Mouse (Mus musculus): ENCODE measurements around the gene Coa4. TPM values are rescaled to one million over a fixed set of nuclear protein-coding genes. Genes with fewer than 3 reads are reported as not detected.
"Not testable (repeated sequence)": the region's sequence is repeated elsewhere in the genome, so short reads cannot be mapped to it uniquely, and the experiment has no call there.

Coa4 gene
- polyA plus RNA-seq, 1 experiment from 2014 or later, result 22.0 TPM

DNA sequence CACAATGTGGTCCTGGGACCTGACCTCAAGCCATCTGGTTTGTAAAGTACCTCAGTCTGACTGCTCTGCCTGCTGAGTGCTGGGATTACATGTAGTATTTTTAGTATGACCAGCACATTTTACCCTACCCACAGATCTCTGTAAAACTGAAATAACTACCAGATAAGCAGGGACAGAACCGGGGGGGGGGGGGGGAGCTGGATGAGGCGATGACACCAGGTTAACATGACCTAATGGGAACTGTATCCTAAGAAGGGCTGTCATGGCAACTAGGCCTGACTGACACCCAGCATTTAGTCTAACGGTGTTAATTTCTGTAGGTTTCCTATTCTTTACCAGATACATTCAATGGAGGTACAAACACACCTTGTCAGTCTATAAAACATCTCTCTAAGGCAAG is 12.9 kb downstream of the Coa4 start:
- Histone ChIP-seq H3K4me3 (no peak overlapping the region), H3K9me3 (replicated peaks) (no peaks in the 10 kb centered on the region), H3K27ac (replicated peaks) (no peak overlapping the region), H3K36me3 (peaks cover 19% of the 10 kb centered on the region), H3K27me3 (ENCODE audit: low read depth, poor library complexity, severe bottlenecking) (no peaks in the 10 kb centered on the region), H3K4me1 (peaks cover 5% of the 10 kb centered on the region)
- WGBS, result 89% methylated on average over 3 of the region's 3 CpGs
- no peak for DNase-seq (ENCODE audit: low spot score)

DNA sequence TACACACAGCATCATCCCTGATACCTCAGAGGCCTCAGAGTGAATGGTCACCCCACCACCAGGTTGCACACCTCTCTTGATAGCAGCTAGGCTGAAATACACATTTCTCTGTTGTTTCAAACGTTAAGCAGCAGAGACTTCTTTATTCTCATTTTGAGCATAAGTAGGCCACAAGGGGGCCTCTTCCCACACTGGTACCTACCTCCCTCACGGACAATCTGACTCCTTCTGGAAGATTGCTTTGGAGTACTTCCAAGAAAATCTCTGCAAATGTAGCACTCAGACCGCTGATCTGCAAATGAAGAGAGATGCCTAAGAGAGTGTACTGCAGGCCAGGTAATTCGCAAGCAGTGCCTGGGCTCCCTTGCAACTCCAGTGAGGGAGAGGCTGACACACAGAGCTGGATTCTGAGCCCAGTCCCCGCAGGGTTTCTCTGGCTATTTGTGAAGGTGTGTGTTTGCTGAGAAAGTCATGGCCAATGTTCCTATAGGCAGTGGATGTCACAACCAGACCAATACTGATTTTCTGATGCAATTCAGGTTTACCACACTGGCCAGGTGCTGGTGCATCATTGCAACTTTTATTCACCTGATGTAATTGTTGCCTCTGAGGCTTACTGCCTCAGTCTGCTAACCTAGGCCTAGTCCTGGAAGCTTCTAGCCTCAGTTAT is 13.6 kb downstream of the Coa4 start:
- no peak overlapping the region for H3K4me3 ChIP-seq
- WGBS, result 73% methylated on average over 5 of the region's 5 CpGs
- peaks cover 19% of the 10 kb centered on the region for H3K36me3 ChIP-seq
- no peak for DNase-seq (ENCODE audit: low spot score)
- no peaks in the 10 kb centered on the region for H3K27me3 ChIP-seq (ENCODE audit: low read depth, poor library complexity, severe bottlenecking)
- H3K27ac ChIP-seq (replicated peaks), result no peak overlapping the region
- H3K4me1 ChIP-seq, result peaks cover 11% of the 10 kb centered on the region
- H3K9me3 ChIP-seq (replicated peaks), result no peaks in the 10 kb centered on the region

- no peaks in the 10 kb centered on the region for H3K27me3 ChIP-seq (ENCODE audit: low read depth, poor library complexity, severe bottlenecking)
- peaks cover 15% of the 10 kb centered on the region for H3K4me1 ChIP-seq
- 57% methylated on average over 5 of the region's 5 CpGs for WGBS
- H3K9me3 ChIP-seq (replicated peaks), result no peaks in the 10 kb centered on the region
- H3K4me3 ChIP-seq, result no peak overlapping the region
- DNase-seq (ENCODE audit: low spot score), result no peak
- H3K27ac ChIP-seq (replicated peaks), result peak overlapping the region; percentile 81
- peaks cover 10% of the 10 kb centered on the region; the same call in 1 of the 2 replicates for H3K36me3 ChIP-seq
Observed at GRCm38 (mm10) chr7:100554939-100555338, 18.1 kb downstream of the Coa4 start.

DNA sequence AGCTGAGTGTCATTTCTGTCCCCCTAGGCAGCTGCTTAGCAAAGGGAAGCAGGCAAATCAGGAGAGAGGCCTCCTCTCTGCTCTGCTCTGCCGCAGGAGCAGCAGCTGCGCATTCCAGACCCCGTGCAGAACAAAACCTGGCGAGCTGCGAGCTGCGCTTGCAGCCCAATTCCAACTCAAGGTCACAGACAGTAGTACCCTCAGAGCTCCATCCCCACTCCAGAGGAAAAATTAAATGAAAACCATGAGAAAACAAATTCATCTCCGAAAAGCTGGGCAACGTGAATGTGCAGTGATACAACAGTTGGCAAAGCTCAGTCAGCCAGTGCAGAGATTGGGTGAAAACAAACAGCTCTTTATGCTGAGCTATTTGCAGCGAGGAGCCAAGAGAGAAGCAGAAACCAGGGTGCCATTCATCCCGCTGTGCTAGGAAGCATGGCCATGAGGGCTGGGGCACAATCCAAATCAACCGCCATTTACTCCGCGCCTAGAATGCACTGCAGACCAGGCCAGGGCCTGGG is 18.6 kb downstream of the Coa4 start:
- H3K27me3 ChIP-seq (ENCODE audit: low read depth, poor library complexity, severe bottlenecking), result no peaks in the 10 kb centered on the region
- H3K9me3 ChIP-seq (replicated peaks), result no peaks in the 10 kb centered on the region
- H3K4me3 ChIP-seq, result peak overlapping the region; percentile 21; the same call in 1 of the 2 replicates
- 25% methylated on average over 13 of the region's 13 CpGs for WGBS
- peak; percentile 41 for DNase-seq (ENCODE audit: low spot score)
- H3K4me1 ChIP-seq, result peaks cover 15% of the 10 kb centered on the region
- H3K36me3 ChIP-seq, result peaks cover 5% of the 10 kb centered on the region; the same call in 1 of the 2 replicates
- peak overlapping the region; percentile 81 for H3K27ac ChIP-seq (replicated peaks)

- H3K27ac ChIP-seq (replicated peaks), result no peak overlapping the region
- 91% methylated on average over 5 of the region's 5 CpGs for WGBS
- H3K9me3 ChIP-seq (replicated peaks), result no peaks in the 10 kb centered on the region
- peaks cover 15% of the 10 kb centered on the region for H3K4me1 ChIP-seq
- no peak overlapping the region for H3K4me3 ChIP-seq
- no peaks in the 10 kb centered on the region for H3K27me3 ChIP-seq (ENCODE audit: low read depth, poor library complexity, severe bottlenecking)
- no peaks in the 10 kb centered on the region for H3K36me3 ChIP-seq
- no peak for DNase-seq (ENCODE audit: low spot score)
Observed at GRCm38 (mm10) chr7:100557241-100557640, 20.4 kb downstream of the Coa4 start.

- H3K4me3 ChIP-seq, result no peak overlapping the region
- H3K27ac ChIP-seq (replicated peaks), result no peak overlapping the region
- no peaks in the 10 kb centered on the region for H3K9me3 ChIP-seq (replicated peaks)
- no peaks in the 10 kb centered on the region for H3K27me3 ChIP-seq (ENCODE audit: low read depth, poor library complexity, severe bottlenecking)
- no peaks in the 10 kb centered on the region for H3K36me3 ChIP-seq
- no peak for DNase-seq (ENCODE audit: low spot score)
- H3K4me1 ChIP-seq, result peaks cover 15% of the 10 kb centered on the region
- WGBS, result 83% methylated on average over 4 of the region's 4 CpGs
Observed at GRCm38 (mm10) chr7:100559331-100559730, 22.5 kb downstream of the Coa4 start.

GRCm38 (mm10) chr7:100561861-100562587 is 25.2 kb downstream of the Coa4 start:
- H3K4me1 ChIP-seq, result no peaks in the 10 kb centered on the region
- peaks cover 8% of the 10 kb centered on the region; the same call in 1 of the 2 replicates for H3K36me3 ChIP-seq
- no peak for DNase-seq (ENCODE audit: low spot score)
- H3K27me3 ChIP-seq (ENCODE audit: low read depth, poor library complexity, severe bottlenecking), result no peaks in the 10 kb centered on the region
- H3K9me3 ChIP-seq (replicated peaks), result no peaks in the 10 kb centered on the region
- H3K4me3 ChIP-seq, result no peak overlapping the region
- WGBS, result 80% methylated on average over 11 of the region's 11 CpGs
- H3K27ac ChIP-seq (replicated peaks), result 0 out of 2 replicates have a peak overlapping the region, but pooled peaks have one; percentile 52

- H3K4me1 ChIP-seq; H3K9me3 ChIP-seq (replicated peaks); H3K27ac ChIP-seq (replicated peaks); H3K4me3 ChIP-seq; DNase-seq (ENCODE audit: low spot score); H3K27me3 ChIP-seq (ENCODE audit: low read depth, poor library complexity, severe bottlenecking): not testable (repeated sequence)
- 79% methylated on average over 5 of the region's 5 CpGs for WGBS
- peaks cover 22% of the 10 kb centered on the region for H3K36me3 ChIP-seq
Observed at GRCm38 (mm10) chr7:100567238-100567637, 30.4 kb downstream of the Coa4 start.

- no peak for DNase-seq (ENCODE audit: low spot score)
- Histone ChIP-seq H3K36me3 (peaks cover 17% of the 10 kb centered on the region), H3K9me3 (replicated peaks) (no peaks in the 10 kb centered on the region), H3K27ac (replicated peaks) (no peak overlapping the region), H3K4me3 (no peak overlapping the region), H3K27me3 (ENCODE audit: low read depth, poor library complexity, severe bottlenecking) (no peaks in the 10 kb centered on the region), H3K4me1 (peaks cover 7% of the 10 kb centered on the region)
Observed at GRCm38 (mm10) chr7:100569907-100570306, 33.0 kb downstream of the Coa4 start.

DNA sequence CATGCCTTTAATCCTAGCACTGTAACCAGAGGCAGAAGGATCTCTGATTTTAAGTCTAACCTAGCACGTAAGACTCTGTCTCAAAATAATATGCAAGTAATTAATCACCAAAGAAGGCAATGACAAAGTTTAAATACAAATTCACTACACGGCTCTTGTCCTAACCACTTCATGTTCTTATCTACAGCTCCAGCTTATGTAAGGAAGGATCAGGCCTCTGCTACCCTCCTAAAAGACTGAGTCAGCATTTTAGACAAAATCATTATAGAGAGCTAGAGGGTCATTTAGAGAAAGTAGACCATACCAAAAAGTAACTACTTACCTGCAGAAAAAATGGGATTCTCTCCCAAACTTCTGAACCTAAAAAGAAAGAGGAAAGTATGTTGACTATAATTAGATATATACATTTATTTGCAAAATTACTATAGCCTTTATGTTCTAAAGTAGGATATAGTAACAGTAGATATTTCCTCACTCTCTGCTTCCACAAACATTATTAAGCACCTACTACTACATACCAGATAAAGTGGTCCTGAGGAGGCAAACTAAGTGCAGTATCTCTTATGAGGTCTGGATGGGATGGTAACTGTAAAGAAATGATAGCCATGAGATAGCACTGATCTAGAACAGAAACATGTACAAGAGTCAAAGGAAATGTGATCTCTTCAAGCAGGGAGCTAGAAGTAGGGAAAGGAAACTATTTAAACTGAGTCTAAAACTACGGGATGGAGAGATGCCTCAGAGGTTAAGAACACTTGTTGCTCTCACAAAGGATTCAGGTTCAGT is 34.3 kb downstream of the Coa4 start:
- DNase-seq (ENCODE audit: low spot score), result no peak
- H3K27ac ChIP-seq (replicated peaks), result no peak overlapping the region
- H3K4me3 ChIP-seq, result no peak overlapping the region
- H3K27me3 ChIP-seq (ENCODE audit: low read depth, poor library complexity, severe bottlenecking), result no peaks in the 10 kb centered on the region
- H3K36me3 ChIP-seq, result peaks cover 14% of the 10 kb centered on the region
- 92% methylated on average over 3 of the region's 3 CpGs for WGBS
- H3K4me1 ChIP-seq, result peaks cover 7% of the 10 kb centered on the region
- no peaks in the 10 kb centered on the region for H3K9me3 ChIP-seq (replicated peaks)

DNA sequence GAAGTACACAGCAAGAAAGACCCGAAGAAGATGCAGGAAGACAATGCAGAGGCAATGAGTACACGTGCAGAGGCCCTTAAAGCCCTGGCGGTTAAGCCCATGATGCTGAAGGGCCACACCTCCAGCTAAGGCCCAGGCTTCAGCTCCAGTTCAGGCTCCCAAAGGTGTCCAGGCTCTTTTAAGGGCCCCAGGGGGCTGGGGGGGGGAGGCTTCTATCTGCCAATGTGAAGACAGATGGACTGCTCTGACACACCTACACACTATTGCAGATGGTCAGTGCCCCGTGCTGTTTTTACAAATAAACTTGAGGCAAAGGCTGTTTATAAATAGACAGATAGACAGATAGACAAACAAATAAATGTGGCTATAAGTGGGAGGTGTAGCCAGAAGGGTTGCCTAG is 35.2 kb downstream of the Coa4 start:
- H3K27ac ChIP-seq (replicated peaks), result no peak overlapping the region
- H3K36me3 ChIP-seq, result peaks cover 14% of the 10 kb centered on the region
- no peaks in the 10 kb centered on the region for H3K27me3 ChIP-seq (ENCODE audit: low read depth, poor library complexity, severe bottlenecking)
- no peak for DNase-seq (ENCODE audit: low spot score)
- H3K4me3 ChIP-seq, result no peak overlapping the region
- peaks cover 7% of the 10 kb centered on the region for H3K4me1 ChIP-seq
- no peaks in the 10 kb centered on the region for H3K9me3 ChIP-seq (replicated peaks)
- WGBS, result 83% methylated on average over 4 of the region's 4 CpGs

DNA sequence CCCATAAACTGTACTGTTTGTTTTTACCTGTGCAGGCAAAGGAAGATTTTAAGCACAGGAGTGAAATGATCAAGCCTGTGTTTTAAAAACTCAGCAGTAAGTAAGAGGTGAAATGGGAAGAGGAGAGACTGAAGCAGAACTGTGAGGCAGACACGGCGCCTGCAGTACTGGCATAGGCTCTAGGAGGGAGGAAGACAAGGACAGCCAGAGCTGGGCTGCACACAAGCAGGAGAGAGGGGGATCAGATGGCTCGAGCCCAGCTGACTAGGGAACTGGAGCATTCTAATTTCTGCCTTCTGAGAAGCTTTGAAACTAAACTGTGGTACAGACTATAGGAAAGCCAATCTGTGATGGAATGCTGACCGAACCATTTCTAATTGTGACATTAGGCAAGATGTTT is 35.8 kb downstream of the Coa4 start:
- Histone ChIP-seq H3K4me3 (no peak overlapping the region), H3K36me3 (peaks cover 8% of the 10 kb centered on the region; the same call in 1 of the 2 replicates), H3K9me3 (replicated peaks) (no peaks in the 10 kb centered on the region), H3K4me1 (peaks cover 7% of the 10 kb centered on the region), H3K27ac (replicated peaks) (no peak overlapping the region), H3K27me3 (ENCODE audit: low read depth, poor library complexity, severe bottlenecking) (no peaks in the 10 kb centered on the region)
- WGBS, result 82% methylated on average over 4 of the region's 4 CpGs
- DNase-seq (ENCODE audit: low spot score), result no peak
